Mouse (Mus musculus): Measurements from ENCODE around the gene Cyp8b1. TPM values are rescaled to one million over a fixed set of nuclear protein-coding genes. Genes with fewer than 3 reads are reported as not detected.

The Cyp8b1 gene
- polyA plus RNA-seq, 1 experiment = not detected

- peak; percentile 67 for DNase-seq (ENCODE audit: low read depth)
- TF ChIP-seq POLR2A (IDR thresholded peaks at IDR 0.05; ENCODE audit: borderline replicate concordance, extremely low read depth, insufficient read depth, insufficient read length, poor library complexity, severe bottlenecking) = no peak
- no peak for TF ChIP-seq CTCF (IDR thresholded peaks at IDR 0.05; ENCODE audit: borderline replicate concordance, extremely low read depth, insufficient read depth, insufficient read length)
Observed at GRCm38 (mm10) chr9:121937451-121937864, 21.4 kb upstream of the Cyp8b1 start.

- no peak for TF ChIP-seq POLR2A (IDR thresholded peaks at IDR 0.05; ENCODE audit: borderline replicate concordance, extremely low read depth, insufficient read depth, insufficient read length, poor library complexity, severe bottlenecking)
- TF ChIP-seq CTCF (IDR thresholded peaks at IDR 0.05; ENCODE audit: borderline replicate concordance, extremely low read depth, insufficient read depth, insufficient read length) = no peak
- peak; percentile 75 for DNase-seq (ENCODE audit: low read depth)
Observed at GRCm38 (mm10) chr9:121936952-121937351, 20.8 kb upstream of the Cyp8b1 start.

- TF ChIP-seq POLR2A (IDR thresholded peaks at IDR 0.05; ENCODE audit: borderline replicate concordance, extremely low read depth, insufficient read depth, insufficient read length, poor library complexity, severe bottlenecking) (no peak), CTCF (IDR thresholded peaks at IDR 0.05; ENCODE audit: borderline replicate concordance, extremely low read depth, insufficient read depth, insufficient read length) (no peak)
- DNase-seq (ENCODE audit: low read depth) = no peak
Observed at GRCm38 (mm10) chr9:121934856-121935255, 18.8 kb upstream of the Cyp8b1 start.

GRCm38 (mm10) chr9:121928498-121928897 lies 12.4 kb upstream of the Cyp8b1 start:
- DNase-seq (ENCODE audit: low read depth) = peak; percentile 51
- TF ChIP-seq POLR2A (IDR thresholded peaks at IDR 0.05; ENCODE audit: borderline replicate concordance, extremely low read depth, insufficient read depth, insufficient read length, poor library complexity, severe bottlenecking) (no peak), CTCF (IDR thresholded peaks at IDR 0.05; ENCODE audit: borderline replicate concordance, extremely low read depth, insufficient read depth, insufficient read length) (peak; percentile 79; the same call in 1 of the 2 replicates)

- TF ChIP-seq CTCF (IDR thresholded peaks at IDR 0.05; ENCODE audit: borderline replicate concordance, extremely low read depth, insufficient read depth, insufficient read length) (no peak), POLR2A (IDR thresholded peaks at IDR 0.05; ENCODE audit: borderline replicate concordance, extremely low read depth, insufficient read depth, insufficient read length, poor library complexity, severe bottlenecking) (no peak)
- no peak for DNase-seq (ENCODE audit: low read depth)
Observed at GRCm38 (mm10) chr9:121927721-121928120, 11.6 kb upstream of the Cyp8b1 start.

- no peak for DNase-seq (ENCODE audit: low read depth)
- no peak for TF ChIP-seq CTCF (IDR thresholded peaks at IDR 0.05; ENCODE audit: borderline replicate concordance, extremely low read depth, insufficient read depth, insufficient read length)
- TF ChIP-seq POLR2A (IDR thresholded peaks at IDR 0.05; ENCODE audit: borderline replicate concordance, extremely low read depth, insufficient read depth, insufficient read length, poor library complexity, severe bottlenecking) = no peak
Observed at GRCm38 (mm10) chr9:121926634-121927405, 10.7 kb upstream of the Cyp8b1 start.

- TF ChIP-seq POLR2A (IDR thresholded peaks at IDR 0.05; ENCODE audit: borderline replicate concordance, extremely low read depth, insufficient read depth, insufficient read length, poor library complexity, severe bottlenecking) (no peak), CTCF (IDR thresholded peaks at IDR 0.05; ENCODE audit: borderline replicate concordance, extremely low read depth, insufficient read depth, insufficient read length) (no peak)
Observed at GRCm38 (mm10) chr9:121925959-121926358, 9.9 kb upstream of the Cyp8b1 start.

GRCm38 (mm10) chr9:121924901-121925560 lies 8.9 kb upstream of the Cyp8b1 start:
- DNase-seq (ENCODE audit: low read depth) = no peak
- TF ChIP-seq CTCF (IDR thresholded peaks at IDR 0.05; ENCODE audit: borderline replicate concordance, extremely low read depth, insufficient read depth, insufficient read length) (no peak), POLR2A (IDR thresholded peaks at IDR 0.05; ENCODE audit: borderline replicate concordance, extremely low read depth, insufficient read depth, insufficient read length, poor library complexity, severe bottlenecking) (no peak)

More at GRCm38 (mm10) chr9:121925959-121926358, 9.9 kb upstream of the Cyp8b1 start:
- DNase-seq (ENCODE audit: low read depth) = no peak

GRCm38 (mm10) chr9:121923906-121924305 lies 7.8 kb upstream of the Cyp8b1 start:
- DNase-seq (ENCODE audit: low read depth) = peak; percentile 7

GRCm38 (mm10) chr9:121923443-121923842 lies 7.3 kb upstream of the Cyp8b1 start:
- no peak for DNase-seq (ENCODE audit: low read depth)
- TF ChIP-seq CTCF (IDR thresholded peaks at IDR 0.05; ENCODE audit: borderline replicate concordance, extremely low read depth, insufficient read depth, insufficient read length) (no peak), POLR2A (IDR thresholded peaks at IDR 0.05; ENCODE audit: borderline replicate concordance, extremely low read depth, insufficient read depth, insufficient read length, poor library complexity, severe bottlenecking) (no peak)

More at GRCm38 (mm10) chr9:121923906-121924305, 7.8 kb upstream of the Cyp8b1 start:
- no peak for TF ChIP-seq POLR2A (IDR thresholded peaks at IDR 0.05; ENCODE audit: borderline replicate concordance, extremely low read depth, insufficient read depth, insufficient read length, poor library complexity, severe bottlenecking)
- no peak for TF ChIP-seq CTCF (IDR thresholded peaks at IDR 0.05; ENCODE audit: borderline replicate concordance, extremely low read depth, insufficient read depth, insufficient read length)

GRCm38 (mm10) chr9:121919027-121919501 lies 3.0 kb upstream of the Cyp8b1 start:
- DNase-seq (ENCODE audit: low read depth) = no peak
- TF ChIP-seq CTCF (IDR thresholded peaks at IDR 0.05; ENCODE audit: borderline replicate concordance, extremely low read depth, insufficient read depth, insufficient read length) (no peak), POLR2A (IDR thresholded peaks at IDR 0.05; ENCODE audit: borderline replicate concordance, extremely low read depth, insufficient read depth, insufficient read length, poor library complexity, severe bottlenecking) (no peak)

All from brain, embryonic 14.5 days (tissue).